Mouse (Mus musculus) kidney, postnatal 0 days (tissue): ENCODE measurements at regions not wholly inside any gene's neighbourhood (a gene's known extent, or its start where the extent isn't known, plus 50 kb on each side); places are given as distances from the start of the nearest gene placed in this dataset.
A peak's percentile ranks its signal among the peaks of the same experiment; 100 is the strongest.

ENCODE experiments used
- ATAC-seq: fragments of 200-750 bp; cut with Nextera tagmentation; replicated peaks from 2 replicates; pipeline ENCODE4 v1.8.0; 2017; ENCODE audit warnings: low read depth, moderate number of reproducible peaks, moderate TSS enrichment, moderate library complexity; ENCODE audit not compliant: low FRiP score
- DNase-seq: peaks from one replicate; pipeline ENCODE4 v3.0.0-alpha.2; 2016; ENCODE audit warnings: low spot score
- H3K27ac ChIP-seq: fragments of 300-500 bp; sonication (generic); 2 replicates; pipeline ENCODE4 v1.5.1; 2014; ENCODE audit warnings: mild to moderate bottlenecking
- H3K27me3 ChIP-seq: fragments of 300-500 bp; sonication (generic); 2 replicates; pipeline ENCODE4 v1.6.1; 2014; ENCODE audit warnings: low read length, mixed read lengths; ENCODE audit not compliant: insufficient read depth
- H3K36me3 ChIP-seq: fragments of 300-500 bp; sonication (generic); 2 replicates; pipeline ENCODE4 v1.6.1; 2014; ENCODE audit warnings: low read length, mixed read lengths; ENCODE audit not compliant: insufficient read depth
- H3K4me1 ChIP-seq: fragments of 300-500 bp; sonication (generic); replicated peaks from 2 replicates; pipeline ENCODE4 v1.6.1; 2014; ENCODE audit warnings: antibody characterized with exemption, low read length, mixed read lengths; ENCODE audit not compliant: insufficient read depth
- H3K4me2 ChIP-seq: fragments of 300-500 bp; sonication (generic); 2 replicates; pipeline ENCODE4 v1.6.1; 2014; ENCODE audit warnings: mild to moderate bottlenecking, low read length, moderate library complexity, mixed read lengths
- H3K4me3 ChIP-seq: fragments of 300-500 bp; sonication (generic); replicated peaks from 2 replicates; pipeline ENCODE4 v1.5.1; 2014; ENCODE audit warnings: low read depth, low read length
- H3K9ac ChIP-seq: fragments of 300-500 bp; sonication (generic); 2 replicates; pipeline ENCODE4 v1.6.1; 2014; ENCODE audit warnings: low read depth, low read length
- H3K9me3 ChIP-seq: fragments of 300-500 bp; sonication (generic); replicated peaks from 2 replicates; pipeline ENCODE4 v1.6.1; 2016; ENCODE audit warnings: low read length, inconsistent platforms, mixed read lengths
- CTCF ChIP-seq: IDR thresholded peaks from 2 replicates; pipeline ENCODE4 v1.5.1; 2016; ENCODE audit warnings: antibody characterized with exemption, low read depth, mild to moderate bottlenecking, moderate library complexity
- WGBS: fragments of 180-500 bp; shearing (Covaris S2); extraction: QIAGEN DNeasy Blood & Tissue Kit; methylation state at CpG from one replicate; pipeline ENCODE4 v1.1.7; 2014; 5-methylcytosine and 5-hydroxymethylcytosine counted together

- ATAC-seq (no peak), DNase-seq (peak; percentile 56)
- 8% methylated on average over 2 of the region's 2 CpGs for WGBS
- Histone ChIP-seq H3K27ac (no peak overlapping the region), H3K4me2 (no peak overlapping the region), H3K9ac (no peak overlapping the region), H3K4me1 (no peaks in the 10 kb centered on the region), H3K36me3 (no peaks in the 10 kb centered on the region), H3K27me3 (no peaks in the 10 kb centered on the region), H3K4me3 (no peak overlapping the region), H3K9me3 (no peaks in the 10 kb centered on the region)
- no peak for TF ChIP-seq CTCF
These were observed 199.9 kb downstream of the Tex36 start for GRCm38 (mm10) chr7:133402072-133402471.

- no peaks in the 10 kb centered on the region for H3K9me3 ChIP-seq
- no peak overlapping the region for H3K9ac ChIP-seq
- no peak overlapping the region for H3K4me3 ChIP-seq
- H3K27ac ChIP-seq = no peak overlapping the region
- WGBS = 58% methylated on average over 4 of the region's 4 CpGs
- no peaks in the 10 kb centered on the region for H3K36me3 ChIP-seq
- H3K4me2 ChIP-seq = no peak overlapping the region
- no peaks in the 10 kb centered on the region for H3K27me3 ChIP-seq
- DNase-seq (no peak), ATAC-seq (no peak)
- H3K4me1 ChIP-seq = no peaks in the 10 kb centered on the region
- TF ChIP-seq CTCF = no peak
These were observed 201.3 kb downstream of the Tex36 start for GRCm38 (mm10) chr7:133400691-133401090.

- Histone ChIP-seq H3K4me3 (no peak overlapping the region), H3K27ac (no peak overlapping the region), H3K4me2 (no peak overlapping the region), H3K27me3 (no peaks in the 10 kb centered on the region), H3K4me1 (0 out of 2 replicates have a peak, but pooled peaks cover 3% of the 10 kb centered on the region), H3K9me3 (no peaks in the 10 kb centered on the region), H3K36me3 (no peaks in the 10 kb centered on the region), H3K9ac (no peak overlapping the region)
- ATAC-seq = no peak
- TF ChIP-seq CTCF = no peak
- 87% methylated on average over 6 of the region's 6 CpGs for WGBS
- DNase-seq = no peak
These were observed 213.2 kb downstream of the Tex36 start for GRCm38 (mm10) chr7:133388716-133389115.

GRCm38 (mm10) chr7:133382032-133382712 lies 219.8 kb downstream of the Tex36 start:
- no peak overlapping the region for H3K27ac ChIP-seq
- no peak overlapping the region for H3K4me2 ChIP-seq
- no peak overlapping the region for H3K9ac ChIP-seq
- H3K4me3 ChIP-seq = no peak overlapping the region
- no peaks in the 10 kb centered on the region for H3K27me3 ChIP-seq
- no peaks in the 10 kb centered on the region for H3K4me1 ChIP-seq
- ATAC-seq = no peak
- H3K9me3 ChIP-seq = no peaks in the 10 kb centered on the region
- no peak for DNase-seq
- WGBS = 54% methylated on average over 7 of the region's 7 CpGs
- TF ChIP-seq CTCF = no peak
- no peaks in the 10 kb centered on the region for H3K36me3 ChIP-seq

GRCm38 (mm10) chr7:133379373-133379772 lies 222.6 kb downstream of the Tex36 start:
- Histone ChIP-seq H3K36me3 (no peaks in the 10 kb centered on the region), H3K27me3 (no peaks in the 10 kb centered on the region), H3K9ac (no peak overlapping the region), H3K4me2 (no peak overlapping the region), H3K9me3 (no peaks in the 10 kb centered on the region), H3K27ac (no peak overlapping the region), H3K4me1 (no peaks in the 10 kb centered on the region), H3K4me3 (no peak overlapping the region)
- WGBS = 82% methylated on average over 1 of the region's 1 CpGs
- ATAC-seq (no peak), DNase-seq (no peak)
- no peak for TF ChIP-seq CTCF

GRCm38 (mm10) chr7:133378338-133378737 lies 223.6 kb downstream of the Tex36 start:
- 84% methylated on average over 5 of the region's 5 CpGs for WGBS
- Histone ChIP-seq H3K4me2 (no peak overlapping the region), H3K4me3 (no peak overlapping the region), H3K36me3 (no peaks in the 10 kb centered on the region), H3K27me3 (no peaks in the 10 kb centered on the region), H3K9me3 (no peaks in the 10 kb centered on the region), H3K4me1 (no peaks in the 10 kb centered on the region), H3K27ac (no peak overlapping the region), H3K9ac (no peak overlapping the region)
- no peak for ATAC-seq
- TF ChIP-seq CTCF = no peak
- DNase-seq = no peak
